Mouse (Mus musculus) cerebellum, adult 11 months (tissue): ENCODE results near the gene Pimreg.

Source experiments
- DNase-seq: peaks from one replicate; pipeline ENCODE4 v3.0.0; 2022

Gene Pimreg

DNA sequence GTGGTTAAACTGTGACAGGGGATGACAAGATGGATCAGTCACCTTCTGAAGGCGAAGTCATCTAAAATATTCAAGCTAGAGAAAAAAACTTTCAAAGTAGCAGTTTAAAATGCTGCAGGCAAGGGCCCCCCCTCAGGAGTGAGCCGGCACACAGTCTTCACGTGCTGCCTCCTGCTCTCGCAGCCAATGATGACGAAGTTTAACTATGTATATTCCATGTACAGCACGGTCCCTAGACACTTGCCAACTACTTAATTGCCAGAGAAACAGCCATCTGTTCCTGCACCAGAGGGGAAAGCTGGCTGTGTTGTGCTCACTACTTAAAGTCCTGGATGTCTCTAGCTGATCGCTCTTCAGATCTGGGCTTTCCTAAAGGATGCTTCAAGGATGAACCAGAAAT is 26.2 kb downstream of the Pimreg start:
- peak; percentile 49 for DNase-seq

DNA sequence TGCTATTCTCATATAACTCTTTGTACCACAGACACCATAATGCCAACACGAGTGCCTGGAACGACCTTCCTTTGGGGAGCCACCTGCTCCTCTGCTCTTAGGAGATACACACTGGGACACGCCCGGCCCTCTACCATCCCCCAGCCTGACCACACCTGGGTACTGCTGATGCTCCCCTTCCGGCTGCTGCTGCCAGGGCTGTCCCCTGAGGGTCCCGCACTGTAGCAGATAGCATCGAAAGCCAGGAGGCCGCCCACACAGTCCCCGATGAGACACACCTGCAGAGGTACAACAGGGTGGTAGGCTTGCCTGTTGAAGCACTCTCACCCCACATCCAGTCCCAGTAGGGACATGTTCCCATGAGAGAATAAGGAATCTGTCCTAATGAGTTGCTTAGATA is 28.9 kb downstream of the Pimreg start:
- no peak for DNase-seq

DNA sequence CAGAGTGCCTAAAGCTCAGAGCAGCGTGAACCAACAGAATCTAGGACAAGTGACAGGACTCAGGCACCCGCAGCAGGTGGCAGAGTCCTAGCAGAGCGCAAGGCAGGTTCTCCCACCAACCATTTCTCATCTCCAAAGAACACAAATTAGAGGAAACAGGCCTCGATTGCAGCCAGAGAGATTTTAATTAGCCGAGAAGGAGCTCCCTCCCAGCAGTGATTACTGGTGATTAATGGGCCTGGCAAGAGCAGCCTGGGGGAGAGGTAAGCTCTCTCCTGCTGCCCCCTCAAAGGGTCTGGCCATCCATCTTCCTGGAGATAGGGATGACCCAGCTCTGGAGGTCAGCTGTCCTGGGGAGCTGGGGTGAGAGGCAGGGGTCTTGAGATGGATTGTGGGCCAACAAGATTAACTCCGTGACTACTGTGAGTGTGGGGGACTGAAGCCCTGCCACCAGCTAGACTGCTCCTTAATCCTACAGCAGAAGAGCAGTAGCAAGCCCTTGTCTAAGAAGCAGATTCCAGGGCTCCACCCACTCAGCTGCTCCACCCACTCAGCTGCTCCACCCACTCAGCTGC is 30.6 kb downstream of the Pimreg start:
- no peak for DNase-seq

DNA sequence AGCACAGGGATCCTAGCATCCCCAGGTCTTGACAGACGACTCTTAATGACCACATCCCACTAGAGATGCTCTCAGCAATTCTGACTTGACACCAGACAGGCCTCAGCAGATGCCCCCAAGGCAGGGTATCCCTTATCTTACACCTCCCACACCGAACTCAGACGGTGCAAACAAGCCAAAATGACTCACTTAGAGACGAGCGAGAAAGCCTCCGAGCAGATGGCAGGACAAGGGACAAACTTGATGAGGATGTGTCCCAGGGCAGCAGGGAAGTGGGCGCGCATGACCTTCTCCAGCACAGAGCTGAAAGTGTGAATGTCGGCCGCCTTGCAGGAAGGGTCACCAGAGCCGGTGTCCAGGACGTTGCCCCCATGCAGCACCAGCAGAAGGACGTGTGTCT is 32.4 kb downstream of the Pimreg start:
- DNase-seq: no peak

DNA sequence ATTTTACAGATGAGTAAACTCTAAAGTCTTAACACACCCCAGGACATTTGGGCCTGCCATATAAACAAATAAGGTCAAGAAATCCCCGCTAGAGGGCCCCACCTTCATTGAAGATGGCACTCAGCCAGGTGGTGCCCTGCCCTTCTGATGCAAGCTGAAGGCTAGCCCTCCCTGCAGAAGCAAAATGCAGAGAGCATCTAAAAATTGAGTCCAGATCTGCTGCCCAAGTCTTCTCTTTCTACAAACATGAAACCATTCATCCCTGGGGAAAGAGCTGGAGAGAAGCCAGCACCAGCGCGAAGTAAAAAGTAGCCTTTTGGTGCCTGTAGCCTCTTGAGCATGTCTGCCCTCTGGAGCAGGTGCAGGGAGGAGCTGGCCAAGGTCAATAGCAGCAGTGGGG is 36.2 kb downstream of the Pimreg start:
- DNase-seq: no peak

DNA sequence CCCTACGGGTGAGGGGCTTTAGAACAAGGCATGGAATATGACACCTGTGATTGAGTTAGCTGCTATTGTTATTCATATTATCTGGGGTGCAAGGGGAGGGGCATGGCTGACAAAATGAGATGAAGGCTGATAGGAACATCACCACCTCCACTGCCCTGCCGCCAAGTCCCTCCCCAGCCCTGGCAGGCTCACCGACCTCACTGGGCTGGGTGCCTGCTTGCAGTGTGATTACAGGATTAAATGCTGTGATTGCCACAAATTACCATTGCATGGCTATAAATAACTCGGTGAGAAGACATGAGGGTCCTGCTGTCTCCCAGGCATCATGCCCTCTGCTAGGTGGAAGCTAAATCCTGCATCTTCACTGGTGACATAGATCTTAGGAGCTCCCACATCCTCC is 36.8 kb downstream of the Pimreg start:
- no peak for DNase-seq

DNA sequence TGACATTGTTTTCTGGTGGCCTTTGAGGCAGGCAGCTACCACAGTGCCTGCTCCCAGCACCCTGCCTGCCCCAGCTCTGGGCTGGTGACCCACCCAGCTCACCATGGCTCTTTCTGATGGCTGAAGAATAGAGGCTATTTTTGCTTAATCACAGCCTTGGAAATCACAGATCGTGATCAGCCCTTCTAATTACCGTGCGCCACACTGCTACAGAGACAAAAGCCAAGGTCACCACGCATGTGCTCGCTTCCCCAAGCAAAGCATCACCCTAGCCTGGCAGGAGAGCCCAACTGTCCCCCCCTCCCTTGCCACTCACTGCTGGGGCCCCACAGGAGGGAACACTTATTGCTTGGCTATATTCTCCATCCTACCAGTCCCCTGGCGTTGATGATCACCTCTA is 38.6 kb downstream of the Pimreg start:
- no peak for DNase-seq

DNA sequence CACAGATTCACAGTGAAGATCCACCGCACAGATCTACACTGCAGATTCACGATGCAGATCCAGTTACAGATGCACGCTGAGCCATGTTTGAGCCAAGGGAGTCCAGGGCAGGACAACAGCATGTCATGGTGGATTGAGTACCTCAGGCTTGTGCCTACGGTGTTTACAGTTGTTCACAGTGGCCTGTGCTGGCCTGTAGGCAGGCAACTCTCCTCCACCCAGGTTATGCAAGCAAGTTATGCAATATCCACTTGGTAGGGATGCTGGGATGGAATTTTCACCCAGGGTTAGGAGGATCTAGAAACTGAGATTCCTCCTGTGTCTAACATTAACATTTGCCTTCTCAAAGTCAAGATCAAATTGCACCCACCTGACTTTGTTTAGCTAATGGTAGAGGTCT is 40.8 kb downstream of the Pimreg start:
- no peak for DNase-seq

DNA sequence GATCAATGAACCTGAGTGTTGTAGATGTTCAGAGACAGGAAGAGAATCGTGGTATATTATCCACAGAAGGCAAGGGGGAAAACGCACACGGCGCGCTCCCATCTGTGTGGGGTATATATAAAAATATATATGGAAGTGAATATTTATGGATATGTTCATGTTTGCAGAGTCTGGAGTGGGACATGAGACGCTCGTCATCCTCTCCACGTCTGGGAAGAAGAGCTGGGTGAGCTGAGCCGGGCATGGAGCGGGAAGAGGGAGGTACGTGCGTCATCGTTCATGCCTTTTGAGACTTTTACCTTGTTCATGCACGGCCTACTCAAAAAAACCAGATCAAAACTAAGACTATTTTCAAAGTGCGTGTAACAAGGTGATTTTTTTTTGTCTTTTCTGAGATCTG is 42.5 kb downstream of the Pimreg start:
- DNase-seq: no peak

DNA sequence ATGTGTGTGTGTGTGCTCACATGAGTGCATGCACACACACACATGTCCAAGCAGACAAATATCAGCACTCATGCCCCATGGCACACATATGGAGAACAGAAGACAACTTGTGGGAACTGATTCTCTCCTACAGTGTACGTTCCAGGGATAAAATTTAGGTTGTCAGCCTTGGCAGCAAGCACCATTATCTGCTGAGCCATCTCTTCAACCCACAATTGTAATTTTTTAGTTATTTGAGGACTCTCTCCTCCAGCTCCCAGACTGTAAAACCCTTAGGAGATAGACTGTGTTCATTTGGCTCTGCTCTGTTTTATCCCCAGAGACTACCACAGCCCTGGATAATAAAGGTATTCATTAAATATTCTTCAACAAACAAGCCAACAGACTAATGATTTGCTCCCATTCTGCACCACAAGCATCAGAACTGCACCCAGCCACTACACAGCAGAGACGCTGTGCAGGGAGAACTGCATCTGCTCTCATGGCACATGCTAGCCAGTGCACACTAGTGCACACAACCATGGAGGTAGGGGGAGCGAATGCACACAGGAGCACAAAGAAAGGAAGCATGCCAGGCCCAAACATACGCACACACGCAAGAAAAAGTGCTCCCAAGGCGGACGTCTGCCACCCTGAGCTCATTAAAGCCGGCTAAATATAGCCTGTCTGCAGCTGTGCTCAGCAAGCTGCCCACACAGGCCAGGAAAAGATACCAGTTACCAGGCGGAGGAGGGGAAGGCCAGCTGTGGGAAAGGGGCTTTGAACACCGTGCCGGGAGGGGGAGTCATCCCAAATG is 44.6 kb downstream of the Pimreg start:
- no peak for DNase-seq

DNA sequence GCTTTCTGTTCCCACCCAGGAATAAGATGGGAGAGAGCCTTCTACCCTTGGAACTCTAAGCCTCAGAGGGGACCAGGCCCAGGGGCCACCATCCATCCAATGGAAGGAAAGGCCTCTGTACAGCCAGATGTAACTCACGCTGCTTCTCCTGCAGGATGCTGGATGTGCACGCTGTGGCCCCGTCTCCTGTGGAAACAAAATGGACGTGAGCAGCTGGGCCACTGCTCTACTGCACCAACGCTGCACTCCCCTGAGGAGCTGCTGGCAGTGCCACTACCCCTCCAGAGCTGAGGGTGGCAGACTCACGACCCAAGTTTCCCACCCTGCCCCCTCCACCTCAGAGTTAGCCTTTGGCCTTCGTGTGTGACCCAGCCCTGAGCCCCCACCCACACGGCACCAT is 50.6 kb downstream of the Pimreg start:
- no peak for DNase-seq

DNA sequence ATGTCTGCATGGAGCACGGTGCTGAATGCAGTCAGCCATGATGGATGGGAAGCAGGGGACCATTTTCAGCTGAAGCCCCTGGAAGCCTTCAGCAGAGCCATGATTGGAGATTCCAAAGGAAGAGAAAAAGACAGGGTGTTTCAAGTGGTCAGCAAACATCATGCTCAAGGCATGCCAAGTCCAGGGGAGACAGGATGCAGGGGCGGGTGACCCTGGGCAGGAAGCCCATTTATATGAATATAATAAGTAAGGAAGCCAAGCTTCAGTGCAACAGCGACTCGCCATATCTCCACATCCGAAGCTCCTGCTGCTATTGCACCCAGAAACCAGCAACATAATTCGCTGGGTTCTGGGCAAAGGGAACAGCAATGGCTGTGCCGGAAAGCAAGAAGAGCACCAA is 52.6 kb downstream of the Pimreg start:
- DNase-seq: no peak

DNA sequence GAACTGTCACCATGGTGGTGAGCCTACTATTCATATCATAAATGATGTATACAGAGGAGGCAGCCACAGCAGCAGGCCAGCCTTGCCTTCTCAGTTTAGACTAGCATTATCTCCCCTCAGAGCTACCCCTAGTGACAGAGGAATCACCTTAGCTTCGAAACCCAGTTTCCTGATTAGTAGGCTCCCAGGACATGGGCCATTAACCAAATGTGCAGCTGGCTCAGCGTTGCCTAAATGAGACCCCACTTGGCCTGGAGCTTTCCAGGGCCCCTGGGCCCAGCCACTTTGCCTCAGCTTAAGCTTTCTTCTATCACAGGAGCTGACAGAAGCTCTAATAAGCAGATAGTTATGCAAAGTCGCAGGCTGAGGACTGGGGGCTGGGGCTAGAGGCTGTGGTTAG is 54.2 kb downstream of the Pimreg start:
- no peak for DNase-seq
